Mouse (Mus musculus): ENCODE data around the gene Tob2. TPM values are rescaled to one million over a fixed set of nuclear protein-coding genes. Genes with fewer than 3 reads are reported as not detected.

Tob2 gene
- polyA plus RNA-seq, 1 experiment: 21.0 TPM

- H3K4me3 ChIP-seq (ENCODE audit: insufficient read depth, low read length): no peak overlapping the region; the same call in 1 of the 2 replicates
- TF ChIP-seq CTCF (IDR thresholded peaks at IDR 0.05; ENCODE audit: extremely low read depth, insufficient read depth, low read length): no peak
- no peak for TF ChIP-seq POLR2A (IDR thresholded peaks at IDR 0.05; ENCODE audit: extremely low read depth, insufficient read depth, low read length)
- H3K4me1 ChIP-seq (ENCODE audit: control insufficient read depth, insufficient read depth, low read length): peaks cover 19% of the 10 kb centered on the region
- peak overlapping the region; percentile 98; the same call in 1 of the 2 replicates for H3K27ac ChIP-seq (ENCODE audit: insufficient read depth, low read length)
Observed at GRCm38 (mm10) chr15:81809550-81809949, 49.0 kb downstream of the Tob2 start.

- Histone ChIP-seq H3K27ac (ENCODE audit: insufficient read depth, low read length) (no peak overlapping the region), H3K4me1 (ENCODE audit: control insufficient read depth, insufficient read depth, low read length) (peaks cover 21% of the 10 kb centered on the region), H3K4me3 (ENCODE audit: insufficient read depth, low read length) (no peak overlapping the region)
- TF ChIP-seq POLR2A (IDR thresholded peaks at IDR 0.05; ENCODE audit: extremely low read depth, insufficient read depth, low read length): no peak
- TF ChIP-seq CTCF (IDR thresholded peaks at IDR 0.05; ENCODE audit: extremely low read depth, insufficient read depth, low read length): no peak
Observed at GRCm38 (mm10) chr15:81808799-81809198, 49.8 kb downstream of the Tob2 start.

- H3K27ac ChIP-seq (ENCODE audit: insufficient read depth, low read length): no peak overlapping the region
- TF ChIP-seq CTCF (IDR thresholded peaks at IDR 0.05; ENCODE audit: extremely low read depth, insufficient read depth, low read length): no peak
- no peak for TF ChIP-seq POLR2A (IDR thresholded peaks at IDR 0.05; ENCODE audit: extremely low read depth, insufficient read depth, low read length)
- peaks cover 18% of the 10 kb centered on the region for H3K4me1 ChIP-seq (ENCODE audit: control insufficient read depth, insufficient read depth, low read length)
- H3K4me3 ChIP-seq (ENCODE audit: insufficient read depth, low read length): no peak overlapping the region
Observed at GRCm38 (mm10) chr15:81806621-81807404, 51.8 kb downstream of the Tob2 start.

DNA sequence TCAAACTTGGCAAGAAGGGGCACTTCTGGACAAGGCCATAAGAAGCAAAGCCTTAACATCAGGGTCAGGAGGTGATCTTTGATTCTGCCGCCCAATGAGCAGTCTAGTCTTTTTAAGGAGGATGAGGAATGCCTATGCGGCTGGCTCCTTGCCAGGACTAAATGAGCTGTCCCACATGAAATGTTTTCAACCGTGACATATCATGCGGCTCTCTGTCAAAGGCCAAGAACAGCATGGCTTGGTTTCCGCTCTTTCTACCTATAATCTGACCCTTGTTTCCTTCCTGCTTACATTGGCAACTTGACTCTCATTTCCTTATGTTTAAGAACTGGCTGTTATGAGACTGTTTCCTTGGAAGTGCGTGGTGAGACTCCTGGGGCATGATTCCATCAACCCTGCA, 53.0 kb downstream of the Tob2 start:
- no peak overlapping the region for H3K27ac ChIP-seq (ENCODE audit: insufficient read depth, low read length)
- H3K4me3 ChIP-seq (ENCODE audit: insufficient read depth, low read length): no peak overlapping the region
- H3K4me1 ChIP-seq (ENCODE audit: control insufficient read depth, insufficient read depth, low read length): peaks cover 18% of the 10 kb centered on the region
- no peak for TF ChIP-seq CTCF (IDR thresholded peaks at IDR 0.05; ENCODE audit: extremely low read depth, insufficient read depth, low read length)
- TF ChIP-seq POLR2A (IDR thresholded peaks at IDR 0.05; ENCODE audit: extremely low read depth, insufficient read depth, low read length): no peak

- Histone ChIP-seq H3K4me3 (ENCODE audit: insufficient read depth, low read length) (no peak overlapping the region), H3K4me1 (ENCODE audit: control insufficient read depth, insufficient read depth, low read length) (peaks cover 18% of the 10 kb centered on the region), H3K27ac (ENCODE audit: insufficient read depth, low read length) (0 out of 2 replicates have a peak overlapping the region, but pooled peaks have one; percentile 2)
- no peak for TF ChIP-seq POLR2A (IDR thresholded peaks at IDR 0.05; ENCODE audit: extremely low read depth, insufficient read depth, low read length)
- TF ChIP-seq CTCF (IDR thresholded peaks at IDR 0.05; ENCODE audit: extremely low read depth, insufficient read depth, low read length): no peak
Observed at GRCm38 (mm10) chr15:81804883-81805282, 53.7 kb downstream of the Tob2 start.

DNA sequence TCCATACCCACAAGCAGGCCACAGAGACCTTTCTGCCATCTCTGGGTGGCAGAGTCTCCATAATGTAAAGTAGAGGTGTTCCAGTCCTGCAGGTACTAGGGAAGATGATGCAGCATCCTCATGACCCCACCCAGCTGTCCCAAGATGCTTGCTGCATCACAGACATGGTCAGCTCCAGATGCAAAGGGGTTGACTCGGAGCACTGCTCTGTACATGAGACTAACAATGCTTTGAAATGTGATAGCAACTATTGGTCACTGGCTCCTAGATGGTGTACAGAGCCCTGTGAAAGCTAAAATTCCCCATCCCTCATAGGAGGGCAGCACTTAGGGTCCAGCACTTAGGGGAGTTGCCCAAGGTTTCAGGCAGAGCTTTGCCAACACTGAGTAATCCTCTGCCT, 54.4 kb downstream of the Tob2 start:
- Histone ChIP-seq H3K4me1 (ENCODE audit: control insufficient read depth, insufficient read depth, low read length) (peaks cover 18% of the 10 kb centered on the region), H3K27ac (ENCODE audit: insufficient read depth, low read length) (peak overlapping the region; percentile 48; the same call in 1 of the 2 replicates), H3K4me3 (ENCODE audit: insufficient read depth, low read length) (peak overlapping the region; percentile 61)
- TF ChIP-seq CTCF (IDR thresholded peaks at IDR 0.05; ENCODE audit: extremely low read depth, insufficient read depth, low read length) (no peak), POLR2A (IDR thresholded peaks at IDR 0.05; ENCODE audit: extremely low read depth, insufficient read depth, low read length) (no peak)

- TF ChIP-seq POLR2A (IDR thresholded peaks at IDR 0.05; ENCODE audit: extremely low read depth, insufficient read depth, low read length) (no peak), CTCF (IDR thresholded peaks at IDR 0.05; ENCODE audit: extremely low read depth, insufficient read depth, low read length) (no peak)
- Histone ChIP-seq H3K27ac (ENCODE audit: insufficient read depth, low read length) (peak overlapping the region; percentile 48), H3K4me3 (ENCODE audit: insufficient read depth, low read length) (peak overlapping the region; percentile 61), H3K4me1 (ENCODE audit: control insufficient read depth, insufficient read depth, low read length) (peaks cover 15% of the 10 kb centered on the region)
Observed at GRCm38 (mm10) chr15:81803425-81803951, 55.1 kb downstream of the Tob2 start.

DNA sequence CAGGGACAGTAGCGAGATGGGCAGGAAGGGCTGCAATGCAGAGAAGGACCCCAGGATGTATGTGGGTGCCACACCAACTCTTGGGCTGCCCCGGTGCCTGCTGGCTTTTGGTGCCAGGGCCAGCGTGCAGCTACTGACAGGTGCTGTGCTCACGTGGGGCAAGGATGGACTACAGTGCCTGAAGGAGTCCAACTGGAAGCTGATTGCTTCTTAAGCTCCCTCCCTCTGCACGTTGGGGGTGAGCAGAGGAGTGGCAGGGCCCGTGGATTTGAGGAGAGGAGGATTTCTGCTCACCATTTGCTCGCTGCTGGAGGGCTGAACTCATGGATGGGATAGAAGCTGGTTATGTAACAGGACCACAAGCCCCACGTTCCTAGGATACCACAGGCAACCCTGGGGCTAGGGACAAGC, 55.6 kb downstream of the Tob2 start:
- Histone ChIP-seq H3K27ac (ENCODE audit: insufficient read depth, low read length) (peak overlapping the region; percentile 77), H3K4me1 (ENCODE audit: control insufficient read depth, insufficient read depth, low read length) (peaks cover 15% of the 10 kb centered on the region), H3K4me3 (ENCODE audit: insufficient read depth, low read length) (peak overlapping the region; percentile 61)
- no peak for TF ChIP-seq CTCF (IDR thresholded peaks at IDR 0.05; ENCODE audit: extremely low read depth, insufficient read depth, low read length)
- peak; percentile 55 for TF ChIP-seq POLR2A (IDR thresholded peaks at IDR 0.05; ENCODE audit: extremely low read depth, insufficient read depth, low read length)

DNA sequence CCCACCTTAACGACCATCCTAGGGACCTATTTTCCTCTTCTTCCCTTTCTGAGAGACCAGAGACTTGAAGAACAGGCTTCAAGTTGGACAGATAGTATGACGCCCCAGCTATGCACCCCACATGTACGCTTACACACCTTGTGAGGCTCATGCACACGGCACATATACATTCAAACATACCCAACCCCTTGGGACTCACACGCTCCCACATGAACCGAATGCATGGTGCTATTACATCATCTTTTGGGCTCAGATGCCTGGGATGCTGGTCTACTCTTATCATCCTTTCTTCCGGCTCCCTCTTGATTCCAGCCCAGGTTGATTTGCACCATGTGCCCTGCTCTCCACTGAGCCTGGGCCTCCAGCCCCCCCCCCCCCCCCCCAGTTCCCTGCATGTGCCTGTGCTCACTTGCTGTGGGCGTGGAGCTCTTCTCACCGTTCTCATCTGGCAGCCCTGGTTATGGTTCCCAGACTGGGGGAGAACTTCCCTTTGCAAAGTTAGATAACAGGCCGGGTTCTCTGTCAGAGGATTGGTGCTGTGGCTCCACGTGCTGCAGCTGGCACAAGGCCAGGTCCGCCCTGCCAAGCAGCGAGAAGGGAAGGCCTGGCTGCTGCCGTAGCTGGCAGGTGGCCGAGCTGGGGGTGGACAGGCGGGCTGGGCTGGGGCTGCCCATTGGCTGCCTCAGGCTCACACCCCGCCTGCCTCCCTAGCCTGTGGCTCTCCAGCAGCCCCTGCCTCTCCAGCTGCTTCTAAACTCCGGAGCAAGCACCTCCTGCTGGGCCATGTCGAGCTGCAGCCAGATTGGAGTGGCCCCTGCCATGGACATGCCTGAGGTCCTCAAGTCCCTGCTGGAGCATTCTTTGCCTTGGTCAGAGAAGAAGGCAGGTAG, 56.4 kb downstream of the Tob2 start, which contains the start of gene Tef:
Tef (plus strand) TSS at position 421 of the 890 bp plus-strand sequence.
- TF ChIP-seq CTCF (IDR thresholded peaks at IDR 0.05; ENCODE audit: extremely low read depth, insufficient read depth, low read length): no peak
- TF ChIP-seq POLR2A (IDR thresholded peaks at IDR 0.05; ENCODE audit: extremely low read depth, insufficient read depth, low read length): peak; percentile 74; the same call in 1 of the 2 replicates
- H3K4me3 ChIP-seq (ENCODE audit: insufficient read depth, low read length): peak within 1 kb of the TSS; percentile 61
- H3K27ac ChIP-seq (ENCODE audit: insufficient read depth, low read length): peak within 1 kb of the TSS; percentile 77
- H3K4me1 ChIP-seq (ENCODE audit: control insufficient read depth, insufficient read depth, low read length): peaks cover 17% of the 10 kb centered on the region
